ENCODE assay signal across 15 mouse cellular contexts in the genomic region with DNA sequence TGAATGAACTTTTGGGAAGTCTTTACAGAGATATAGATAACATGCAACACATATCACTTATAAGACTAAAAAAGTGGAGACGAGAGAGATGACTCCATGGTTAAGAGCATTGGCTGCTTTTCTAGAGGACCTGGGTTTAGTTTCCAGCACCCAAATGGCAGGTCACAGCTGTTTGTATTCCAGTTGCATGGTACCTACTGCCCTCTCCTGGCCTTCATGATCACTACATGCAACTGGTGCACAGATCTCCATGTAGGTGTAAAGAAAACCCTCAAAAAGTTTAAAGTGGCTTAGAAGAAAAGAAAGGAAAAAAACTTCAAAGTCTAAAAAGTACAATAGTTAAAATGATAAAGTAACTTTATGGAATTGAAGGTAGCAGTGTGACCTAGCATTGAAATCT.
A peak's percentile ranks its signal among the peaks of the same experiment; 100 is the strongest.
DNase-seq lines count a peak whose midpoint lies in the region; ATAC-seq and TF ChIP-seq lines count a peak whose summit lies in the region.
"Had no signal": no experiment of that assay in that cellular context is flagged by ENCODE, and none has a peak within 500 bp of the region (broad histone marks: within the 10 kb centered on the region; RNA-seq: fewer than 3 reads in every experiment).

No protein-coding gene starts in this region.

- no peaks in the 10 kb centered on the region for H3K9me3 ChIP-seq in forebrain, postnatal 0 days (ENCODE audit: low read length)
- no peaks in the 10 kb centered on the region for H3K9me3 ChIP-seq in forebrain, embryonic 15.5 days
- H3K9me3 ChIP-seq in lung, embryonic 14.5 days (ENCODE audit: low read depth, low read length) = no peaks in the 10 kb centered on the region
- H3K9me3 ChIP-seq in stomach, postnatal 0 days (ENCODE audit: control insufficient read depth, low read length) = no peaks in the 10 kb centered on the region
- no peaks in the 10 kb centered on the region for H3K9me3 ChIP-seq in midbrain, embryonic 16.5 days (replicated peaks; ENCODE audit: control insufficient read depth, low read length, poor library complexity, severe bottlenecking)
- H3K9me3 ChIP-seq in kidney, embryonic 15.5 days (replicated peaks) = no peaks in the 10 kb centered on the region
- H3K9me3 ChIP-seq: hindbrain, embryonic 12.5 days; midbrain, embryonic 15.5 days; neural tube, embryonic 12.5 days had no signal

- H3K4me3 ChIP-seq in forebrain, postnatal 0 days (ENCODE audit: low read depth, low read length) = no peak overlapping the region
- H3K4me3 ChIP-seq in forebrain, embryonic 15.5 days = no peak overlapping the region
- H3K4me3 ChIP-seq in lung, embryonic 14.5 days (ENCODE audit: low read depth, low read length) = no peak overlapping the region
- H3K4me3 ChIP-seq in stomach, postnatal 0 days (ENCODE audit: low read depth, low read length) = no peak overlapping the region
- H3K4me3 ChIP-seq in midbrain, embryonic 16.5 days (ENCODE audit: low read depth, low read length) = no peak overlapping the region
- H3K4me3 ChIP-seq in kidney, embryonic 15.5 days (replicated peaks) = no peak overlapping the region
- H3K4me3 ChIP-seq: erythroblast, embryonic 14.5 days; hindbrain, embryonic 12.5 days; midbrain, embryonic 15.5 days; neural tube, embryonic 12.5 days had no signal

- no peak overlapping the region for H3K9ac ChIP-seq in forebrain, postnatal 0 days
- no peak overlapping the region for H3K9ac ChIP-seq in forebrain, embryonic 15.5 days (replicated peaks)
- H3K9ac ChIP-seq in lung, embryonic 14.5 days = no peak overlapping the region
- H3K9ac ChIP-seq in stomach, postnatal 0 days (ENCODE audit: low read length) = no peak overlapping the region
- no peak overlapping the region for H3K9ac ChIP-seq in midbrain, embryonic 16.5 days (ENCODE audit: low read depth, low read length)
- H3K9ac ChIP-seq in kidney, embryonic 15.5 days = no peak overlapping the region
- H3K9ac ChIP-seq: hindbrain, embryonic 12.5 days; midbrain, embryonic 15.5 days; neural tube, embryonic 12.5 days had no signal

- H3K36me3 ChIP-seq in forebrain, postnatal 0 days (ENCODE audit: insufficient read depth) = no peaks in the 10 kb centered on the region
- H3K36me3 ChIP-seq in forebrain, embryonic 15.5 days = no peaks in the 10 kb centered on the region
- H3K36me3 ChIP-seq in lung, embryonic 14.5 days (ENCODE audit: insufficient read depth) = peaks cover 6% of the 10 kb centered on the region; the same call in 1 of the 2 replicates
- H3K36me3 ChIP-seq in stomach, postnatal 0 days (ENCODE audit: control insufficient read depth, insufficient read depth, low read length) = no peaks in the 10 kb centered on the region
- no peaks in the 10 kb centered on the region for H3K36me3 ChIP-seq in midbrain, embryonic 16.5 days (ENCODE audit: control insufficient read depth, insufficient read depth, low read length)
- no peaks in the 10 kb centered on the region for H3K36me3 ChIP-seq in kidney, embryonic 15.5 days
- H3K36me3 ChIP-seq: hindbrain, embryonic 12.5 days; midbrain, embryonic 15.5 days; neural tube, embryonic 12.5 days had no signal

- H3K27me3 ChIP-seq in forebrain, postnatal 0 days (ENCODE audit: insufficient read depth, low read length) = no peaks in the 10 kb centered on the region
- H3K27me3 ChIP-seq in forebrain, embryonic 15.5 days = no peaks in the 10 kb centered on the region
- H3K27me3 ChIP-seq in lung, embryonic 14.5 days (ENCODE audit: insufficient read depth, low read length) = no peaks in the 10 kb centered on the region
- no peaks in the 10 kb centered on the region for H3K27me3 ChIP-seq in stomach, postnatal 0 days (ENCODE audit: control insufficient read depth, insufficient read depth, low read length)
- H3K27me3 ChIP-seq in midbrain, embryonic 16.5 days (ENCODE audit: control insufficient read depth, insufficient read depth, low read depth, low read length) = no peaks in the 10 kb centered on the region
- H3K27me3 ChIP-seq in kidney, embryonic 15.5 days = no peaks in the 10 kb centered on the region
- H3K27me3 ChIP-seq: hindbrain, embryonic 12.5 days; midbrain, embryonic 15.5 days; neural tube, embryonic 12.5 days had no signal

- no peaks in the 10 kb centered on the region for H3K4me1 ChIP-seq in forebrain, postnatal 0 days (ENCODE audit: insufficient read depth)
- no peaks in the 10 kb centered on the region for H3K4me1 ChIP-seq in forebrain, embryonic 15.5 days
- no peaks in the 10 kb centered on the region for H3K4me1 ChIP-seq in lung, embryonic 14.5 days (ENCODE audit: insufficient read depth)
- H3K4me1 ChIP-seq in stomach, postnatal 0 days (replicated peaks; ENCODE audit: control insufficient read depth, insufficient read depth) = no peaks in the 10 kb centered on the region
- H3K4me1 ChIP-seq in midbrain, embryonic 16.5 days (ENCODE audit: control insufficient read depth, insufficient read depth, low read length) = no peaks in the 10 kb centered on the region
- no peaks in the 10 kb centered on the region for H3K4me1 ChIP-seq in kidney, embryonic 15.5 days
- H3K4me1 ChIP-seq: hindbrain, embryonic 12.5 days; midbrain, embryonic 15.5 days; neural tube, embryonic 12.5 days had no signal

- peak; percentile 15; the same call in 1 of the 2 replicates for TF ChIP-seq CTCF in forebrain, postnatal 0 days (IDR thresholded peaks at IDR 0.05; ENCODE audit: low read depth)
- TF ChIP-seq CTCF in lung, embryonic 14.5 days (IDR thresholded peaks at IDR 0.05; ENCODE audit: low read depth) = 0 out of 2 replicates have a peak, but pooled peaks have one; percentile 11
- TF ChIP-seq CTCF in stomach, postnatal 0 days (IDR thresholded peaks at IDR 0.05; ENCODE audit: low read depth) = peak; percentile 44

- no peak for DNase-seq in forebrain, postnatal 0 days
- no peak for DNase-seq in lung, embryonic 14.5 days
- DNase-seq in lung, postnatal 4 days = no peak
- peak; percentile 51 for DNase-seq in ES-CJ7 (ENCODE audit: low read depth, low spot score)
- no peak for DNase-seq in stomach, postnatal 0 days (ENCODE audit: low spot score)
- DNase-seq: adrenal gland, adult 8-10 months; cerebellum, adult 9-11 months; kidney, adult 8-10 months had no signal

- WGBS in forebrain, postnatal 0 days = 100% methylated on average over 1 of the region's 1 CpGs
- WGBS in forebrain, embryonic 15.5 days = 100% methylated on average over 1 of the region's 1 CpGs
- WGBS in lung, embryonic 14.5 days = 94% methylated on average over 1 of the region's 1 CpGs
- 95% methylated on average over 1 of the region's 1 CpGs for WGBS in stomach, postnatal 0 days
- 100% methylated on average over 1 of the region's 1 CpGs for WGBS in midbrain, embryonic 16.5 days
- 83% methylated on average over 1 of the region's 1 CpGs for WGBS in kidney, embryonic 15.5 days

- ATAC-seq in forebrain, postnatal 0 days = no peak
- ATAC-seq in forebrain, embryonic 15.5 days (replicated peaks) = no peak
- no peak for ATAC-seq in lung, embryonic 14.5 days (ENCODE audit: insufficient read depth)
- no peak for ATAC-seq in stomach, postnatal 0 days (ENCODE audit: low FRiP score, low TSS enrichment)
- ATAC-seq in midbrain, embryonic 16.5 days = no peak
- ATAC-seq in kidney, embryonic 15.5 days (replicated peaks; ENCODE audit: low FRiP score) = no peak
- ATAC-seq: midbrain, embryonic 15.5 days had no signal

- no peak for TF ChIP-seq EP300 in stomach, postnatal 0 days (optimal IDR thresholded peaks at IDR 0.05)

- no peak overlapping the region for H3K27ac ChIP-seq in forebrain, postnatal 0 days (ENCODE audit: low read depth, low read length)
- no peak overlapping the region for H3K27ac ChIP-seq in forebrain, embryonic 15.5 days (replicated peaks)
- no peak overlapping the region for H3K27ac ChIP-seq in lung, embryonic 14.5 days (ENCODE audit: low read depth)
- H3K27ac ChIP-seq in stomach, postnatal 0 days (replicated peaks) = no peak overlapping the region
- no peak overlapping the region for H3K27ac ChIP-seq in midbrain, embryonic 16.5 days (ENCODE audit: low read length)
- H3K27ac ChIP-seq in kidney, embryonic 15.5 days = no peak overlapping the region
- H3K27ac ChIP-seq: hindbrain, embryonic 12.5 days; midbrain, embryonic 15.5 days; neural tube, embryonic 12.5 days had no signal

- no peak overlapping the region for H3K4me2 ChIP-seq in forebrain, postnatal 0 days (ENCODE audit: low read depth)
- H3K4me2 ChIP-seq in forebrain, embryonic 15.5 days (replicated peaks) = no peak overlapping the region
- no peak overlapping the region for H3K4me2 ChIP-seq in lung, embryonic 14.5 days
- H3K4me2 ChIP-seq in stomach, postnatal 0 days (replicated peaks; ENCODE audit: low read depth) = no peak overlapping the region
- H3K4me2 ChIP-seq in midbrain, embryonic 16.5 days (ENCODE audit: low read length) = no peak overlapping the region
- no peak overlapping the region for H3K4me2 ChIP-seq in kidney, embryonic 15.5 days
- H3K4me2 ChIP-seq: hindbrain, embryonic 12.5 days; midbrain, embryonic 15.5 days; neural tube, embryonic 12.5 days had no signal
